Mouse (Mus musculus) liver, embryonic 16.5 days (tissue): ENCODE measurements around the gene Mylip. TPM values are rescaled to one million over a fixed set of nuclear protein-coding genes. Genes with fewer than 3 reads are reported as not detected.

Experiments
- ATAC-seq: fragments of 200-750 bp; cut with Nextera tagmentation; 2 replicates; pipeline ENCODE4 v1.8.0; 2017; ENCODE audit warnings: low read depth, mild to moderate bottlenecking, moderate number of reproducible peaks, moderate library complexity
- H3K27ac ChIP-seq: fragments of 300-500 bp; sonication (generic); 2 replicates; pipeline ENCODE4 v1.5.1; 2014; ENCODE audit warnings: mild to moderate bottlenecking, low read length
- H3K27me3 ChIP-seq: fragments of 300-500 bp; sonication (generic); 2 replicates; pipeline ENCODE4 v1.6.1; 2014; ENCODE audit warnings: low read depth, low read length, mixed read lengths; ENCODE audit not compliant: control insufficient read depth, insufficient read depth
- H3K36me3 ChIP-seq: fragments of 300-500 bp; sonication (generic); 2 replicates; pipeline ENCODE4 v1.6.1; 2014; ENCODE audit warnings: mild to moderate bottlenecking; ENCODE audit not compliant: control insufficient read depth, insufficient read depth
- H3K4me1 ChIP-seq: fragments of 300-500 bp; sonication (generic); 2 replicates; pipeline ENCODE4 v1.6.1; 2014; ENCODE audit warnings: low read depth, low read length, mixed read lengths; ENCODE audit not compliant: control insufficient read depth
- H3K4me2 ChIP-seq: fragments of 300-500 bp; sonication (generic); 2 replicates; pipeline ENCODE4 v1.6.1; 2014; ENCODE audit warnings: low read depth, low read length, mixed read lengths
- H3K4me3 ChIP-seq: fragments of 300-500 bp; sonication (generic); 2 replicates; pipeline ENCODE4 v1.5.1; 2014; ENCODE audit warnings: low read depth, mild to moderate bottlenecking, low read length
- H3K9ac ChIP-seq: fragments of 300-500 bp; sonication (generic); 2 replicates; pipeline ENCODE4 v1.6.1; 2014; ENCODE audit warnings: low read depth, low read length
- H3K9me3 ChIP-seq: fragments of 300-500 bp; sonication (generic); replicated peaks from 2 replicates; pipeline ENCODE4 v1.6.1; 2016; ENCODE audit warnings: low read length; ENCODE audit not compliant: control insufficient read depth
- WGBS: fragments of 180-500 bp; shearing (Covaris S2); extraction: QIAGEN DNeasy Blood & Tissue Kit; methylation state at CpG from one replicate; pipeline ENCODE4 v1.1.7; 2014; ENCODE audit not compliant: insufficient replicate concordance; 5-methylcytosine and 5-hydroxymethylcytosine counted together
- polyA plus RNA-seq: library from polyadenylated mRNA; unstranded; fragments of >200 nt; fragmentation: Nextera tagmentation; extraction: Ambion mirVana; gene quantifications from 2 replicates; pipeline ENCODE4 v1.2.1, GENCODE M21; 2015

The Mylip gene
- 7.7 and 8.0 TPM in 2 replicates for polyA plus RNA-seq

GRCm38 (mm10) chr13:45389448-45390311 is at the start of gene Mylip:
Mylip (plus strand) TSS chr13:45389742.
- H3K9me3 ChIP-seq, result no peaks in the 10 kb centered on the region
- peak within 1 kb of the TSS; percentile 89 for H3K4me3 ChIP-seq
- H3K4me2 ChIP-seq, result peak within 1 kb of the TSS; percentile 81
- peaks cover 7% of the 10 kb centered on the region; the same call in 1 of the 2 replicates for H3K27me3 ChIP-seq
- H3K9ac ChIP-seq, result peak within 1 kb of the TSS; percentile 93
- H3K36me3 ChIP-seq, result peaks cover 4% of the 10 kb centered on the region
- peaks cover 41% of the 10 kb centered on the region for H3K4me1 ChIP-seq
- H3K27ac ChIP-seq, result peak within 1 kb of the TSS; percentile 76
- under 1% methylated on average over 80 of the region's 81 CpGs for WGBS
- ATAC-seq, result peak; percentile 95

GRCm38 (mm10) chr13:45341991-45342390 is 47.6 kb upstream of the Mylip start:
- Histone ChIP-seq H3K27ac (no peak overlapping the region), H3K9ac (no peak overlapping the region), H3K4me2 (no peak overlapping the region), H3K36me3 (no peaks in the 10 kb centered on the region), H3K4me3 (no peak overlapping the region), H3K9me3 (peaks cover 3% of the 10 kb centered on the region; the same call in 1 of the 2 replicates), H3K27me3 (peaks cover 5% of the 10 kb centered on the region), H3K4me1 (no peaks in the 10 kb centered on the region; the same call in 1 of the 2 replicates)
- no peak for ATAC-seq

GRCm38 (mm10) chr13:45343541-45343940 is 46.0 kb upstream of the Mylip start:
- Histone ChIP-seq H3K36me3 (no peaks in the 10 kb centered on the region), H3K4me1 (no peaks in the 10 kb centered on the region; the same call in 1 of the 2 replicates), H3K4me2 (no peak overlapping the region), H3K27ac (no peak overlapping the region), H3K4me3 (no peak overlapping the region), H3K9ac (no peak overlapping the region), H3K27me3 (peaks cover 8% of the 10 kb centered on the region), H3K9me3 (peaks cover 3% of the 10 kb centered on the region; the same call in 1 of the 2 replicates)
- no peak for ATAC-seq
- 64% methylated on average over 6 of the region's 6 CpGs for WGBS

DNA sequence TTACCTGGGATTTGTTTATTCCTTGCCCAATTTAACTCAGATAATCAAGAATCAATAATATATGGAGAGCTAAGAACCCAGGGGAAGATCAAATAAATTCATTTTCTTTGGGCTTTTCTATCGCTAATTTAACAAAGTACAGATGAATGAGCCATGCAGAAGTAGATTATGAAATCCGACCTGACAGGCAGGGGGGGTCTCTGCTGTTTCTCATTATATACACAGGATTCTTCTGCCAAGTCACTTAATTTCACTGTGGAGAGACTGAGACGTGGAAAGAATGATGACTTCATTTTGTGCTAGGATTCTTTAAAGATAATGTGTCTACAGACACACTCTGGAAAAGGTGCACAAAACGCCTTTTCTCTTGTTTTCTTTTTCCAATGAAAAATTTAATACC is 45.6 kb upstream of the Mylip start:
- no peak overlapping the region for H3K4me2 ChIP-seq
- H3K4me3 ChIP-seq, result no peak overlapping the region
- ATAC-seq, result no peak
- H3K9ac ChIP-seq, result no peak overlapping the region
- H3K9me3 ChIP-seq, result peaks cover 3% of the 10 kb centered on the region; the same call in 1 of the 2 replicates
- H3K27me3 ChIP-seq, result peaks cover 8% of the 10 kb centered on the region
- H3K36me3 ChIP-seq, result no peaks in the 10 kb centered on the region
- H3K4me1 ChIP-seq, result no peaks in the 10 kb centered on the region; the same call in 1 of the 2 replicates
- WGBS, result 57% methylated on average over 4 of the region's 4 CpGs
- no peak overlapping the region for H3K27ac ChIP-seq

DNA sequence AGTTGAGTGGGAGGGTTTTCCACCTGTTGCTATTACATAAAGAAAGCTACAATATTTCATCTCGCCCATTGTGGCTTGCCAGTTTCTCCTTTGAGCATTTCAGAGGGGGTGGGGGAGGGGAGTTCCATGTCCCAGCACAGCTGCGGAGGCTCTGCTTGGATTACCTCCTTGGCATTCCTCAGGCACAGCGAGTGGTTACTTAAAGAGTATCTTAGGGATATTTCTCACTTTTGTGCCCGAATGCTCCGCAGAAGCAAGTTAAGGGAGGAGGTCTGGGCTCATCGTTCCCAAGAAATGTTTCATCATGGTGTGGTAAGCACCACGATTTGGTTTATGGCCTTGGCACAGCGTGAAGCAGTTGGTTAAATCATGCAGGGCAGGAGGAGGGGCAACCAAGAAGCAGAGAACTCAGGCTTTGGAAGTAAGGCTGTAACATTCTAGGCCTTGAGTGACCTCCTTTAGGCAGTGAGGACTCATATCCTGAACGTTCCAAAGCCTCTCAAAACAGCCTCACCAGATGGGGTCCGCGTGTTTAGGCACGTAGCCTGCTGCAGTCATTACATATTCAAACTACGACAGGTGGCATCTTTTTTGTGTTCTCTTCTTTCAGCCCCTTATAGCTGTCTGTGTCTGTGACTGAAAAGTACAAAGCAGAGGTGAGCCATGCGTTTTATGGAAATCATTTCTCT is 43.9 kb upstream of the Mylip start:
- Histone ChIP-seq H3K27ac (no peak overlapping the region), H3K27me3 (peaks cover 8% of the 10 kb centered on the region)
- ATAC-seq, result no peak

GRCm38 (mm10) chr13:45351483-45351882 is 38.1 kb upstream of the Mylip start:
- no peaks in the 10 kb centered on the region for H3K9me3 ChIP-seq
- no peak for ATAC-seq
- 46% methylated on average over 5 of the region's 5 CpGs for WGBS
- no peak overlapping the region for H3K4me3 ChIP-seq
- H3K36me3 ChIP-seq, result no peaks in the 10 kb centered on the region
- no peaks in the 10 kb centered on the region for H3K4me1 ChIP-seq
- H3K4me2 ChIP-seq, result no peak overlapping the region
- peaks cover 8% of the 10 kb centered on the region for H3K27me3 ChIP-seq
- no peak overlapping the region for H3K27ac ChIP-seq
- no peak overlapping the region for H3K9ac ChIP-seq

More for the DNA sequence above, 43.9 kb upstream of the Mylip start:
- H3K4me2 ChIP-seq, result no peak overlapping the region
- no peak overlapping the region for H3K4me3 ChIP-seq
- 49% methylated on average over 14 of the region's 14 CpGs for WGBS
- H3K9ac ChIP-seq, result no peak overlapping the region
- H3K36me3 ChIP-seq, result no peaks in the 10 kb centered on the region
- H3K4me1 ChIP-seq, result no peaks in the 10 kb centered on the region; the same call in 1 of the 2 replicates
- peaks cover 3% of the 10 kb centered on the region; the same call in 1 of the 2 replicates for H3K9me3 ChIP-seq

DNA sequence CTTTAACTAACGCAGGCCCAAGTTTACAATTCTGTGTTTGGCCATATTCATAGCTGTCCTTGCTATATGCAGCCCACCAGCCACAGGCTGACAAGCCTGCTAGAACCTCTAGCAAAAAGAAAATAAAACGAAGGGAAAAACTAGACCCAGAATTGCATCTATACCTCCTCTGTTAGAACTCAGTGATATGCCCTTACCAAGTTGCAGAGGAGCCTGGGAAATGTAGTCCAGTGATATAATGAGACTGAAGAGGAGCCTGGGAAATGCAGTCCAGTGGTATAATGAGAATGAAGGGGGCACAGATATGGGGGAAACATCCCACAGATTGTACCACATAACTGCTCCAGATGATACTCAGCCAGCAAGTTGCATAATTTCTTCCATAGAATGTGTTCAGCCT is 34.7 kb upstream of the Mylip start:
- no peak for ATAC-seq
- Histone ChIP-seq H3K4me1 (no peaks in the 10 kb centered on the region), H3K27ac (no peak overlapping the region), H3K36me3 (no peaks in the 10 kb centered on the region), H3K9ac (no peak overlapping the region), H3K4me2 (no peak overlapping the region), H3K4me3 (no peak overlapping the region), H3K27me3 (no peaks in the 10 kb centered on the region), H3K9me3 (no peaks in the 10 kb centered on the region)
- 56% methylated on average over 2 of the region's 2 CpGs for WGBS

DNA sequence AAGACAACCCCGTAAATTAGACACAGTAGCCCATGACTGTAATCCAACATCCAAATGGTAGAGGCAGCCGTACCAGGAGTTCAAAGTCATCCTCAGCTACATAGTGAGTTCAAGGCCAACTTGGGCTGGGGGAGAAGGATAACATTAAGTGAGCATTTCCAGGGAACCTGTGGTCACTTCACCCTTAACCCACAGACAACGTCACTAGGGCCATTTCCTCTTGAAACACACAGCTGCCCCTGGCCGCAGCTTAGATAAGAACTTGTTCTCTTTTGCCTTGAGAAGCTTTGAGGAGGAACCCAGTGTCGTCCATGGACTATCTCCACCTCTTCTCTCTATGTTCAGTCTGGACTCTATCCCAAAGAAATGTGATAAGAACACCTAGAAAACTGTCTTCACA is 31.3 kb upstream of the Mylip start:
- H3K4me1 ChIP-seq, result no peaks in the 10 kb centered on the region
- no peak for ATAC-seq
- 40% methylated on average over 5 of the region's 5 CpGs for WGBS

More for the DNA sequence above, 31.3 kb upstream of the Mylip start:
- no peaks in the 10 kb centered on the region for H3K9me3 ChIP-seq
- H3K4me2 ChIP-seq, result no peak overlapping the region
- no peak overlapping the region for H3K9ac ChIP-seq
- no peak overlapping the region for H3K4me3 ChIP-seq
- H3K27ac ChIP-seq, result no peak overlapping the region
- H3K27me3 ChIP-seq, result peaks cover 2% of the 10 kb centered on the region; the same call in 1 of the 2 replicates
- H3K36me3 ChIP-seq, result no peaks in the 10 kb centered on the region
